In genomic region chr7:141374399-141374798, GRCm38 (mm10) we compare ENCODE assay signal across 18 mouse cellular contexts. TPM values are rescaled to one million over a fixed set of nuclear protein-coding genes. Genes with fewer than 3 reads are reported as not detected.
A peak's percentile ranks its signal among the peaks of the same experiment; 100 is the strongest.
DNase-seq lines count a peak whose midpoint lies in the region; ATAC-seq lines count a peak whose summit lies in the region.
"Had no signal": no experiment of that assay in that cellular context is flagged by ENCODE, and none has a peak within 500 bp of the region (broad histone marks: within the 10 kb centered on the region; RNA-seq: fewer than 3 reads in every experiment).

No protein-coding gene starts in this region.

- peak; percentile 66; the same call in 1 of the 2 replicates for ATAC-seq in liver, embryonic 12.5 days
- ATAC-seq in megakaryocyte progenitor cell, adult 5-6 weeks (replicated peaks; ENCODE audit: poor library complexity): peak; percentile 32; the same call in 1 of the 2 replicates
- ATAC-seq: forebrain, embryonic 13.5 days; forebrain, embryonic 15.5 days; forebrain, postnatal 0 days had no signal

- DNase-seq in liver: no peak
- peak; percentile 27 for DNase-seq in ZHBTc4 (ENCODE audit: low read depth, low spot score)
- no peak for DNase-seq in cerebellum, postnatal 36 days
- no peak for DNase-seq in left cerebral cortex, adult 8-10 months (ENCODE audit: low spot score in 2 of 2)
- DNase-seq in left cerebral cortex, adult 9 months (ENCODE audit: low spot score in 2 of 2): no peak
- DNase-seq: adrenal gland, postnatal 25 days; cerebellum, adult 11 months; cerebellum, adult 18-20 months; cerebellum, adult 8-10 months; cerebellum, adult 9-11 months; forebrain, postnatal 0 days had no signal

- no peaks in the 10 kb centered on the region for H3K36me3 ChIP-seq in liver, embryonic 12.5 days
- H3K36me3 ChIP-seq: embryonic facial prominence, embryonic 10.5 days; embryonic facial prominence, embryonic 12.5 days; forebrain, embryonic 15.5 days had no signal

- H3K9me3 ChIP-seq in liver, embryonic 12.5 days (replicated peaks): no peaks in the 10 kb centered on the region
- H3K9me3 ChIP-seq: embryonic facial prominence, embryonic 10.5 days; embryonic facial prominence, embryonic 12.5 days; forebrain, embryonic 13.5 days; forebrain, embryonic 15.5 days had no signal

- no peak overlapping the region for H3K4me3 ChIP-seq in liver, embryonic 12.5 days
- H3K4me3 ChIP-seq: embryonic facial prominence, embryonic 10.5 days; embryonic facial prominence, embryonic 12.5 days; forebrain, embryonic 13.5 days; forebrain, embryonic 15.5 days had no signal

- no peak overlapping the region for H3K27ac ChIP-seq in liver, embryonic 12.5 days
- H3K27ac ChIP-seq: embryonic facial prominence, embryonic 10.5 days; embryonic facial prominence, embryonic 12.5 days; forebrain, embryonic 13.5 days; forebrain, embryonic 15.5 days had no signal

- H3K4me2 ChIP-seq in liver, embryonic 12.5 days: no peak overlapping the region
- H3K4me2 ChIP-seq: embryonic facial prominence, embryonic 12.5 days; forebrain, embryonic 13.5 days; forebrain, embryonic 15.5 days had no signal

- peaks cover 27% of the 10 kb centered on the region for H3K4me1 ChIP-seq in liver, embryonic 12.5 days
- H3K4me1 ChIP-seq: embryonic facial prominence, embryonic 12.5 days; forebrain, embryonic 13.5 days; forebrain, embryonic 15.5 days had no signal

- H3K9ac ChIP-seq in liver, embryonic 12.5 days: no peak overlapping the region
- H3K9ac ChIP-seq: embryonic facial prominence, embryonic 12.5 days; forebrain, embryonic 13.5 days; forebrain, embryonic 15.5 days; forebrain, postnatal 0 days had no signal

- no peaks in the 10 kb centered on the region for H3K27me3 ChIP-seq in liver, embryonic 12.5 days (replicated peaks)
- H3K27me3 ChIP-seq: embryonic facial prominence, embryonic 12.5 days; forebrain, embryonic 13.5 days; forebrain, embryonic 15.5 days had no signal

RNA-seq across cellular contexts. Expression of gene Taldo1, which starts 17.6 kb away (rescaled TPM):
- 516 and 525 TPM in 2 replicates for polyA plus RNA-seq in liver, embryonic 12.5 days (2016; fragmentation: Nextera tagmentation; extraction: Ambion mirVana)
- total RNA-seq in megakaryocyte progenitor cell, adult 5-6 weeks (2015): 103 and 117 TPM in 2 replicates
- total RNA-seq in megakaryocyte progenitor cell, adult 5-6 weeks (2017): 508 and 513 TPM in 2 replicates
- total RNA-seq in left cerebral cortex, adult 8-10 months (2022): 100 to 1,000 TPM in 3 of 4 experiments, 10 to 100 TPM in 1; 99.3 to 109 (median 106) TPM

RNA-seq across cellular contexts. Expression of gene Eps8l2, which starts 35.7 kb away (rescaled TPM):
- 4.9 and 5.6 TPM in 2 replicates for polyA plus RNA-seq in liver, embryonic 12.5 days (2016; fragmentation: Nextera tagmentation; extraction: Ambion mirVana)
- 0.67 TPM in 1 of 2 replicates, not detected in the other for total RNA-seq in megakaryocyte progenitor cell, adult 5-6 weeks (2015)
- not detected in 2 replicates for total RNA-seq in megakaryocyte progenitor cell, adult 5-6 weeks (2017)
- 1 to 10 TPM; 5.4 to 7.9 (median 6.4) TPM for total RNA-seq in left cerebral cortex, adult 8-10 months (2022)
- total RNA-seq: MEL had no signal

RNA-seq across cellular contexts. Expression of gene Gatd1, which starts 39.5 kb away (rescaled TPM):
- 21.1 and 22.8 TPM in 2 replicates for polyA plus RNA-seq in liver, embryonic 12.5 days (2016; fragmentation: Nextera tagmentation; extraction: Ambion mirVana)
- 21.9 and 25.9 TPM in 2 replicates for total RNA-seq in megakaryocyte progenitor cell, adult 5-6 weeks (2015)
- total RNA-seq in megakaryocyte progenitor cell, adult 5-6 weeks (2017): 13.5 and 16.3 TPM in 2 replicates
- total RNA-seq in left cerebral cortex, adult 8-10 months (2022): 10 to 100 TPM; 40.6 to 48.1 (median 44.6) TPM

RNA-seq across cellular contexts. Expression of gene Tmem80, which starts 46.9 kb away (rescaled TPM):
- 24.3 and 24.8 TPM in 2 replicates for polyA plus RNA-seq in liver, embryonic 12.5 days (2016; fragmentation: Nextera tagmentation; extraction: Ambion mirVana)
- total RNA-seq in megakaryocyte progenitor cell, adult 5-6 weeks (2015): 11.1 and 11.7 TPM in 2 replicates
- total RNA-seq in megakaryocyte progenitor cell, adult 5-6 weeks (2017): 9.1 and 9.2 TPM in 2 replicates
- 10 to 100 TPM; 30.2 to 32.2 (median 30.6) TPM for total RNA-seq in left cerebral cortex, adult 8-10 months (2022)

RNA-seq across cellular contexts. Expression of gene Deaf1, which starts 46.9 kb away (rescaled TPM):
- polyA plus RNA-seq in liver, embryonic 12.5 days (2016; fragmentation: Nextera tagmentation; extraction: Ambion mirVana): 24.7 and 25.6 TPM in 2 replicates
- 33.6 and 33.7 TPM in 2 replicates for total RNA-seq in megakaryocyte progenitor cell, adult 5-6 weeks (2015)
- 19.8 and 23.0 TPM in 2 replicates for total RNA-seq in megakaryocyte progenitor cell, adult 5-6 weeks (2017)
- 10 to 100 TPM; 57.2 to 76.6 (median 68.2) TPM for total RNA-seq in left cerebral cortex, adult 8-10 months (2022)
